Mouse (Mus musculus) midbrain, embryonic 16.5 days (tissue): ENCODE measurements at regions not wholly inside any gene's neighbourhood (a gene's known extent, or its start where the extent isn't known, plus 50 kb on each side); places are given as distances from the start of the nearest gene placed in this dataset.

ENCODE experiments used
- ATAC-seq: fragments of 200-750 bp; cut with Nextera tagmentation; 2 replicates; pipeline ENCODE4 v1.8.0; 2017; ENCODE audit warnings: moderate TSS enrichment
- H3K27ac ChIP-seq: fragments of 300-500 bp; sonication (generic); 2 replicates; pipeline ENCODE4 v1.5.1; 2014; ENCODE audit warnings: mild to moderate bottlenecking, low read length, mixed read lengths
- H3K27me3 ChIP-seq: fragments of 300-500 bp; sonication (generic); 2 replicates; pipeline ENCODE4 v1.6.1; 2014; ENCODE audit warnings: low read depth, low read length, mixed read lengths; ENCODE audit not compliant: control insufficient read depth, insufficient read depth
- H3K36me3 ChIP-seq: fragments of 300-500 bp; sonication (generic); 2 replicates; pipeline ENCODE4 v1.6.1; 2014; ENCODE audit warnings: mild to moderate bottlenecking, low read length, moderate library complexity, mixed read lengths; ENCODE audit not compliant: control insufficient read depth, insufficient read depth
- H3K4me1 ChIP-seq: fragments of 300-500 bp; sonication (generic); 2 replicates; pipeline ENCODE4 v1.6.1; 2014; ENCODE audit warnings: mild to moderate bottlenecking, low read length, mixed read lengths; ENCODE audit not compliant: control insufficient read depth, insufficient read depth
- H3K4me2 ChIP-seq: fragments of 300-500 bp; sonication (generic); 2 replicates; pipeline ENCODE4 v1.6.1; 2014; ENCODE audit warnings: mild to moderate bottlenecking, low read length, mixed read lengths
- H3K4me3 ChIP-seq: fragments of 300-500 bp; sonication (generic); 2 replicates; pipeline ENCODE4 v1.5.1; 2014; ENCODE audit warnings: low read depth, mild to moderate bottlenecking, low read length, moderate library complexity, mixed read lengths
- H3K9ac ChIP-seq: fragments of 300-500 bp; sonication (generic); 2 replicates; pipeline ENCODE4 v1.6.1; 2014; ENCODE audit warnings: low read depth, low read length, mixed read lengths
- H3K9me3 ChIP-seq: fragments of 300-500 bp; sonication (generic); replicated peaks from 2 replicates; pipeline ENCODE4 v1.6.1; 2014; ENCODE audit warnings: mild to moderate bottlenecking, low read length, mixed read lengths; ENCODE audit not compliant: control insufficient read depth, poor library complexity, severe bottlenecking
- WGBS: fragments of 180-500 bp; shearing (Covaris S2); extraction: QIAGEN DNeasy Blood & Tissue Kit; methylation state at CpG from one replicate; pipeline ENCODE4 v1.1.7; 2014; 5-methylcytosine and 5-hydroxymethylcytosine counted together

GRCm38 (mm10) chr2:128477242-128477641, 113.8 kb upstream of the Spdye4c start:
- Histone ChIP-seq H3K27ac (no peak overlapping the region), H3K9me3 (no peaks in the 10 kb centered on the region), H3K36me3 (no peaks in the 10 kb centered on the region), H3K4me3 (no peak overlapping the region), H3K27me3 (no peaks in the 10 kb centered on the region), H3K4me1 (no peaks in the 10 kb centered on the region), H3K4me2 (no peak overlapping the region), H3K9ac (no peak overlapping the region)
- 68% methylated on average over 2 of the region's 2 CpGs for WGBS
- no peak for ATAC-seq

- Histone ChIP-seq H3K4me3 (no peak overlapping the region), H3K9ac (no peak overlapping the region), H3K4me1 (no peaks in the 10 kb centered on the region), H3K36me3 (no peaks in the 10 kb centered on the region), H3K9me3 (no peaks in the 10 kb centered on the region), H3K27ac (no peak overlapping the region), H3K27me3 (no peaks in the 10 kb centered on the region), H3K4me2 (no peak overlapping the region)
- WGBS, result 86% methylated on average over 7 of the region's 7 CpGs
- ATAC-seq, result no peak
Measured at GRCm38 (mm10) chr2:128491217-128491877, 99.7 kb upstream of the Spdye4c start.

GRCm38 (mm10) chr2:128493871-128494270, 97.1 kb upstream of the Spdye4c start:
- Histone ChIP-seq H3K4me3 (no peak overlapping the region), H3K36me3 (no peaks in the 10 kb centered on the region), H3K4me2 (no peak overlapping the region), H3K4me1 (no peaks in the 10 kb centered on the region), H3K9me3 (no peaks in the 10 kb centered on the region), H3K9ac (no peak overlapping the region), H3K27me3 (no peaks in the 10 kb centered on the region), H3K27ac (no peak overlapping the region)
- WGBS, result 83% methylated on average over 5 of the region's 5 CpGs
- no peak for ATAC-seq

GRCm38 (mm10) chr2:128497891-128498290, 93.1 kb upstream of the Spdye4c start:
- Histone ChIP-seq H3K27ac (no peak overlapping the region), H3K36me3 (no peaks in the 10 kb centered on the region), H3K9ac (no peak overlapping the region), H3K4me2 (no peak overlapping the region), H3K9me3 (no peaks in the 10 kb centered on the region), H3K4me3 (no peak overlapping the region), H3K4me1 (no peaks in the 10 kb centered on the region), H3K27me3 (no peaks in the 10 kb centered on the region)
- WGBS, result 46% methylated on average over 3 of the region's 3 CpGs
- no peak for ATAC-seq

- no peak for ATAC-seq
- 84% methylated on average over 5 of the region's 5 CpGs for WGBS
Measured at GRCm38 (mm10) chr2:128498611-128499010, 92.4 kb upstream of the Spdye4c start.

GRCm38 (mm10) chr2:128499575-128500184, 91.3 kb upstream of the Spdye4c start:
- WGBS, result 87% methylated on average over 14 of the region's 14 CpGs
- Histone ChIP-seq H3K4me2 (no peak overlapping the region), H3K9ac (no peak overlapping the region), H3K9me3 (no peaks in the 10 kb centered on the region), H3K4me3 (no peak overlapping the region), H3K27me3 (no peaks in the 10 kb centered on the region), H3K27ac (no peak overlapping the region), H3K4me1 (no peaks in the 10 kb centered on the region), H3K36me3 (no peaks in the 10 kb centered on the region)
- no peak for ATAC-seq

More at GRCm38 (mm10) chr2:128498611-128499010, 92.4 kb upstream of the Spdye4c start:
- Histone ChIP-seq H3K4me2 (no peak overlapping the region), H3K27ac (no peak overlapping the region), H3K4me3 (no peak overlapping the region), H3K4me1 (no peaks in the 10 kb centered on the region), H3K36me3 (no peaks in the 10 kb centered on the region), H3K27me3 (no peaks in the 10 kb centered on the region), H3K9me3 (no peaks in the 10 kb centered on the region), H3K9ac (no peak overlapping the region)

- no peaks in the 10 kb centered on the region for H3K9me3 ChIP-seq
- H3K27ac ChIP-seq, result no peak overlapping the region
- no peaks in the 10 kb centered on the region; the same call in 1 of the 2 replicates for H3K4me1 ChIP-seq
- H3K27me3 ChIP-seq, result no peaks in the 10 kb centered on the region
- ATAC-seq, result no peak
- 83% methylated on average over 4 of the region's 4 CpGs for WGBS
- no peaks in the 10 kb centered on the region for H3K36me3 ChIP-seq
- H3K4me2 ChIP-seq, result no peak overlapping the region
- H3K4me3 ChIP-seq, result no peak overlapping the region
- H3K9ac ChIP-seq, result no peak overlapping the region
Measured at GRCm38 (mm10) chr2:128502676-128503075, 88.3 kb upstream of the Spdye4c start.

GRCm38 (mm10) chr2:128503136-128503935, 87.7 kb upstream of the Spdye4c start:
- no peak overlapping the region for H3K4me3 ChIP-seq
- ATAC-seq, result no peak
- no peak overlapping the region for H3K27ac ChIP-seq
- no peaks in the 10 kb centered on the region for H3K27me3 ChIP-seq
- no peak overlapping the region for H3K4me2 ChIP-seq
- 91% methylated on average over 2 of the region's 2 CpGs for WGBS
- no peaks in the 10 kb centered on the region for H3K36me3 ChIP-seq
- H3K9ac ChIP-seq, result no peak overlapping the region
- H3K4me1 ChIP-seq, result no peaks in the 10 kb centered on the region; the same call in 1 of the 2 replicates
- H3K9me3 ChIP-seq, result no peaks in the 10 kb centered on the region
